Mouse (Mus musculus) large intestine, adult 2 months (tissue): ENCODE data around the gene Snd1. TPM values are rescaled to one million over a fixed set of nuclear protein-coding genes. Genes with fewer than 3 reads are reported as not detected.
A peak's percentile ranks its signal among the peaks of the same experiment; 100 is the strongest.

Experiments
- DNase-seq: peaks from one replicate; pipeline ENCODE4 v3.0.0-alpha.2; 2012; ENCODE audit warnings: low read depth, low spot score
- WGBS: fragments of 180-500 bp; shearing (Covaris S2); methylation state at CpG from one replicate; pipeline ENCODE4 v1.1.7; 2018; 5-methylcytosine and 5-hydroxymethylcytosine counted together
- polyA plus RNA-seq: library from polyadenylated mRNA; depleted of rRNA; stranded (reverse); fragments of >200 nt; gene quantifications from 2 replicates; pipeline ENCODE4 v1.2.3, GENCODE M21; 2012; rRNA removed

The Snd1 gene
- polyA plus RNA-seq: 89.7 and 90.4 TPM in 2 replicates

GRCm38 (mm10) chr6:28474839-28475238, at the start of gene Snd1:
Snd1 (plus strand) TSS chr6:28475139.
- 83% methylated on average over 5 of the region's 5 CpGs for WGBS
- no peak for DNase-seq

GRCm38 (mm10) chr6:28427096-28427839, 47.7 kb upstream of the Snd1 start, which contains the start of gene Fscn3:
Fscn3 (plus strand) TSS chr6:28427789.
- WGBS: 76% methylated on average over 3 of the region's 3 CpGs
- DNase-seq: no peak

- WGBS: 83% methylated on average over 3 of the region's 3 CpGs
- no peak for DNase-seq
Observed at GRCm38 (mm10) chr6:28428290-28428689, 46.6 kb upstream of the Snd1 start, which contains the start of gene Gcc1. Gcc1 (minus strand) TSS chr6:28428390.

GRCm38 (mm10) chr6:28429870-28430269, 45.1 kb upstream of the Snd1 start:
- WGBS: 88% methylated on average over 11 of the region's 11 CpGs
- DNase-seq: no peak

- DNase-seq: no peak
- WGBS: 67% methylated on average over 10 of the region's 10 CpGs
Observed at GRCm38 (mm10) chr6:28430795-28431537, 44.0 kb upstream of the Snd1 start.

GRCm38 (mm10) chr6:28431538-28431855, 43.4 kb upstream of the Snd1 start:
- no peak for DNase-seq
- WGBS: 64% methylated on average over 6 of the region's 6 CpGs

GRCm38 (mm10) chr6:28447937-28448336, 27.0 kb upstream of the Snd1 start:
- WGBS: 78% methylated on average over 7 of the region's 7 CpGs
- DNase-seq: no peak

GRCm38 (mm10) chr6:28449253-28449652, 25.7 kb upstream of the Snd1 start, which contains the start of gene Pax4:
Pax4 (minus strand) TSS chr6:28449353.
- DNase-seq: no peak
- WGBS: 76% methylated on average over 2 of the region's 2 CpGs

- no peak for DNase-seq
- WGBS: 19% methylated on average over 5 of the region's 5 CpGs
Observed at GRCm38 (mm10) chr6:28450481-28450880, 24.5 kb upstream of the Snd1 start.

- no peak for DNase-seq
- 2% methylated on average over 12 of the region's 12 CpGs for WGBS
Observed at GRCm38 (mm10) chr6:28450977-28451376, 24.0 kb upstream of the Snd1 start.

GRCm38 (mm10) chr6:28459221-28459668, 15.7 kb upstream of the Snd1 start:
- no peak for DNase-seq

- no peak for DNase-seq
- WGBS: 9% methylated on average over 5 of the region's 5 CpGs
Observed at GRCm38 (mm10) chr6:28460534-28460933, 14.4 kb upstream of the Snd1 start.

GRCm38 (mm10) chr6:28464630-28465029, 10.3 kb upstream of the Snd1 start:
- DNase-seq: no peak
- 24% methylated on average over 6 of the region's 6 CpGs for WGBS

GRCm38 (mm10) chr6:28470017-28470602, 4.8 kb upstream of the Snd1 start:
- DNase-seq: no peak
- WGBS: 41% methylated on average over 4 of the region's 4 CpGs

GRCm38 (mm10) chr6:28470621-28471020, 4.3 kb upstream of the Snd1 start:
- 67% methylated on average over 5 of the region's 5 CpGs for WGBS
- no peak for DNase-seq

- 85% methylated on average over 9 of the region's 9 CpGs for WGBS
- no peak for DNase-seq
Observed at GRCm38 (mm10) chr6:28471284-28472035, 3.5 kb upstream of the Snd1 start.

- 73% methylated on average over 4 of the region's 4 CpGs for WGBS
- DNase-seq: no peak
Observed at GRCm38 (mm10) chr6:28474211-28474610, 728 bp upstream of the Snd1 start.

GRCm38 (mm10) chr6:28479865-28480751, 5.2 kb downstream of the Snd1 start:
- WGBS: under 1% methylated on average over 68 of the region's 68 CpGs

More at GRCm38 (mm10) chr6:28479865-28480751, 5.2 kb downstream of the Snd1 start:
- DNase-seq: peak; percentile 100
